Mouse (Mus musculus) erythroblast, embryonic 14.5 days (primary cell): ENCODE data around the gene B4galt7.

Experiments
- GATA1 ChIP-seq: IDR thresholded peaks from 2 replicates; pipeline ENCODE4 v1.6.1; 2012; ENCODE audit warnings: low read length, inconsistent platforms, mixed read lengths
- TAL1 ChIP-seq: IDR thresholded peaks from 3 replicates; pipeline ENCODE4 v1.6.1; 2012; ENCODE audit warnings: low read length, inconsistent platforms, mixed read lengths

GRCm38 (mm10) chr13:55635146-55635571 lies 35.5 kb downstream of the B4galt7 start:
- TF ChIP-seq GATA1: no peak
- no peak for TF ChIP-seq TAL1
